Mouse (Mus musculus) CH12.LX (cell line): ENCODE measurements around the gene Add1. TPM values are rescaled to one million over a fixed set of nuclear protein-coding genes. Genes with fewer than 3 reads are reported as not detected.

ENCODE experiments used
- DNase-seq: peaks from one replicate; pipeline ENCODE4 v3.0.0-alpha.2; 2013; ENCODE audit errors: extremely low read depth
- H3K27ac ChIP-seq: 2 replicates; pipeline ENCODE4 v1.5.1; 2012; ENCODE audit warnings: low read depth, mild to moderate bottlenecking, control low read depth, moderate library complexity; ENCODE audit not compliant: insufficient read depth
- H3K27me3 ChIP-seq: replicated peaks from 2 replicates; pipeline ENCODE3; 2012; ENCODE audit warnings: inconsistent platforms
- H3K36me3 ChIP-seq, 2 experiments: replicated peaks in 1 of 2; 2 replicates each; pipeline versions ENCODE3 to v1.6.1; 2012; ENCODE audit warnings: inconsistent platforms in 1 of 2, low read length in 1 of 2, mild to moderate bottlenecking in 1 of 2, mixed read lengths in 1 of 2, moderate library complexity in 1 of 2; ENCODE audit not compliant: control insufficient read depth in 1 of 2, insufficient read depth in 1 of 2
- H3K4me1 ChIP-seq, 2 experiments: 2 replicates each; pipeline ENCODE4 v1.6.1; 2012; ENCODE audit warnings: inconsistent platforms in 1 of 2, moderate library complexity in 1 of 2; ENCODE audit not compliant: insufficient read depth in 2 of 2, control insufficient read depth in 1 of 2
- H3K4me2 ChIP-seq: 2 replicates; pipeline ENCODE4 v1.6.1; 2012; ENCODE audit warnings: low read depth, mild to moderate bottlenecking, control low read depth; ENCODE audit not compliant: poor library complexity, insufficient read depth, severe bottlenecking
- H3K4me3 ChIP-seq, 3 experiments: fragments of 150-350 bp in 1 of 3; sonication (generic) in 1 of 3; replicated peaks in 1 of 3; 2 replicates each; pipeline versions ENCODE3 to v1.5.1; 2011 to 2012; ENCODE audit warnings: low read depth in 2 of 3, low read length in 2 of 3, mild to moderate bottlenecking in 2 of 3, moderate library complexity in 2 of 3, control low read depth in 1 of 3, improper control_type of control experiment in 1 of 3, inconsistent platforms in 1 of 3, mixed read lengths in 1 of 3; ENCODE audit not compliant: poor library complexity in 1 of 3
- H3K79me2 ChIP-seq: replicated peaks from 2 replicates; pipeline ENCODE4 v1.6.1; 2012; ENCODE audit warnings: mild to moderate bottlenecking, moderate library complexity; ENCODE audit not compliant: control insufficient read depth, poor library complexity, insufficient read depth, severe bottlenecking; ENCODE audit errors: extremely low read depth
- H3K9ac ChIP-seq: 2 replicates; pipeline ENCODE4 v1.6.1; 2012; ENCODE audit warnings: low read depth, mild to moderate bottlenecking, control low read depth, moderate library complexity; ENCODE audit not compliant: insufficient read depth
- H3K9me3 ChIP-seq: replicated peaks from 2 replicates; pipeline ENCODE3; 2012; ENCODE audit warnings: low read length, inconsistent platforms, mixed read lengths
- CHD1 ChIP-seq: IDR thresholded peaks from 2 replicates; pipeline ENCODE4 v1.6.1; 2012; ENCODE audit warnings: low read depth, low read length, improper control_type of control experiment, inconsistent platforms
- CTCF ChIP-seq, 2 experiments: IDR thresholded peaks in 1 of 2; conservative IDR thresholded peaks in 1 of 2; 2 replicates each; pipeline ENCODE4 v1.5.1; 2011 to 2012; ENCODE audit warnings: low read depth in 2 of 2, low read length in 2 of 2, improper control_type of control experiment in 1 of 2, inconsistent platforms in 1 of 2, mild to moderate bottlenecking in 1 of 2, moderate library complexity in 1 of 2
- E2F4 ChIP-seq: IDR thresholded peaks from 2 replicates; pipeline ENCODE4 v1.6.1; 2011; ENCODE audit warnings: low read depth, low read length, improper control_type of control experiment; ENCODE audit not compliant: insufficient replicate concordance
- ELF1 ChIP-seq: IDR thresholded peaks from 2 replicates; pipeline ENCODE4 v1.6.1; 2014; ENCODE audit warnings: low read depth, mild to moderate bottlenecking, inconsistent platforms, low read length, improper control_type of control experiment
- EP300 ChIP-seq: IDR thresholded peaks from 2 replicates; pipeline ENCODE4 v1.6.1; 2011; ENCODE audit warnings: low read length, improper control_type of control experiment
- GABPA ChIP-seq: IDR thresholded peaks from 2 replicates; pipeline ENCODE4 v1.6.1; 2012; ENCODE audit warnings: low read depth, low read length, improper control_type of control experiment, inconsistent platforms; ENCODE audit not compliant: insufficient replicate concordance
- IRF4 ChIP-seq: IDR thresholded peaks from 2 replicates; pipeline ENCODE4 v1.6.1; 2014; ENCODE audit warnings: low read depth, mild to moderate bottlenecking, inconsistent platforms, low read length, improper control_type of control experiment
- JUN ChIP-seq: IDR thresholded peaks from 2 replicates; pipeline ENCODE4 v1.6.1; 2011; ENCODE audit warnings: low read depth, mild to moderate bottlenecking, low read length, improper control_type of control experiment, moderate library complexity; ENCODE audit not compliant: insufficient read depth
- KAT2A ChIP-seq: IDR thresholded peaks from 2 replicates; pipeline ENCODE4 v1.6.1; 2012; ENCODE audit warnings: low read length, improper control_type of control experiment, inconsistent platforms; ENCODE audit not compliant: insufficient replicate concordance
- MAFK ChIP-seq: IDR thresholded peaks from 2 replicates; pipeline ENCODE4 v1.6.1; 2011; ENCODE audit warnings: low read length, improper control_type of control experiment; ENCODE audit not compliant: insufficient replicate concordance
- MYC ChIP-seq: IDR thresholded peaks from 2 replicates; pipeline ENCODE4 v1.6.1; 2011; ENCODE audit warnings: low read depth, mild to moderate bottlenecking, improper control_type of control experiment, low read length
- NELFE ChIP-seq: IDR thresholded peaks from 2 replicates; pipeline ENCODE4 v1.6.1; 2011; ENCODE audit warnings: low read depth, low read length, improper control_type of control experiment
- NRF1 ChIP-seq: IDR thresholded peaks from 2 replicates; pipeline ENCODE4 v1.6.1; 2014; ENCODE audit warnings: low read depth, mild to moderate bottlenecking, inconsistent platforms, low read length, improper control_type of control experiment, moderate library complexity
- PAX5 ChIP-seq: IDR thresholded peaks from 2 replicates; pipeline ENCODE4 v1.6.1; 2012; ENCODE audit warnings: low read length, inconsistent platforms, mixed read lengths
- POLR2A ChIP-seq: IDR thresholded peaks from 2 replicates; pipeline ENCODE4 v1.6.1; 2011; ENCODE audit warnings: low read depth, mild to moderate bottlenecking, improper control_type of control experiment, low read length
- RCOR1 ChIP-seq: conservative IDR thresholded peaks from 2 replicates; pipeline ENCODE4 v1.6.1; 2012; ENCODE audit warnings: low read depth, mild to moderate bottlenecking, inconsistent platforms, low read length, improper control_type of control experiment
- SIN3A ChIP-seq: IDR thresholded peaks from 2 replicates; pipeline ENCODE4 v1.6.1; 2012; ENCODE audit warnings: low read length, improper control_type of control experiment, inconsistent platforms
- USF1 ChIP-seq: IDR thresholded peaks from 2 replicates; pipeline ENCODE4 v1.6.1; 2014; ENCODE audit warnings: low read depth, mild to moderate bottlenecking, inconsistent platforms, low read length, improper control_type of control experiment
- ZC3H11A ChIP-seq: IDR thresholded peaks from 2 replicates; pipeline ENCODE4 v1.6.1; 2012; ENCODE audit warnings: low read depth, mild to moderate bottlenecking, inconsistent platforms, low read length, improper control_type of control experiment
- ZMIZ1 ChIP-seq: IDR thresholded peaks from 2 replicates; pipeline ENCODE4 v1.6.1; 2012; ENCODE audit warnings: low read depth, mild to moderate bottlenecking, inconsistent platforms, low read length, improper control_type of control experiment
- ZNF384 ChIP-seq: IDR thresholded peaks from 2 replicates; pipeline ENCODE4 v1.6.1; 2012; ENCODE audit warnings: low read depth, low read length, improper control_type of control experiment, inconsistent platforms
- dilution Hi-C: fragments of 300-500 bp; cut with MboI; formaldehyde crosslinking; loops from 2 replicates; pipeline ENCODE4 v1.14.3; 2020; ENCODE audit warnings: low sequenced_read_pairs; ENCODE audit not compliant: extremely low pct_unique_long_range_greater_than_20kb, extremely low pct_ligation_motif_present
- in situ Hi-C: fragments of 300-500 bp; cut with MboI; formaldehyde crosslinking; loops from 3 replicates; pipeline ENCODE4 v1.14.3; 2019; ENCODE audit warnings: low sequenced_read_pairs, low pct_ligation_motif_present, low pct_unique_long_range_greater_than_20kb, mixed read lengths
- polyA plus RNA-seq: library from polyadenylated mRNA; unstranded; fragments of >175 nt; gene quantifications from 2 replicates; pipeline ENCODE4 v1.2.1, GENCODE M21; 2012; ENCODE audit warnings: low read depth; ENCODE audit not compliant: insufficient read length
- total RNA-seq, 2 experiments: library from RNA; depleted of rRNA; stranded (reverse); fragments of 300-350 nt in 1 of 2; fragments of >200 nt in 1 of 2; gene quantifications; 2 replicates each; pipeline ENCODE4 v1.2.3; 2012 to 2014

Gene Add1
- total and polyA plus RNA-seq, 3 experiments = 28.1 to 46.0 (median 45.0) TPM

- no peak for DNase-seq
- Histone ChIP-seq H3K27ac (no peak overlapping the region), H3K36me3 (peaks cover 0 to 4% of the 10 kb centered on the region in 2 experiments), H3K9me3 (no peaks in the 10 kb centered on the region), H3K4me1 (peaks cover 4 to 15% of the 10 kb centered on the region in 2 experiments), H3K4me3 (no peak overlapping the region), H3K9ac (no peak overlapping the region), H3K79me2 (peaks cover 10% of the 10 kb centered on the region)
- dilution Hi-C loops (no loop called here), in situ Hi-C loops (no loop called here)
- TF ChIP-seq E2F4 (no peak), JUN (no peak), POLR2A (no peak)
- TF ChIP-seq, all 38 proteins: peak for 0
- Histone ChIP-seq H3K27me3 (no peaks in the 10 kb centered on the region), H3K4me2 (no peak overlapping the region)
Observed at GRCm38 (mm10) chr5:34576286-34576685, 2.8 kb downstream of the Add1 start.

GRCm38 (mm10) chr5:34578038-34578655 lies 4.7 kb downstream of the Add1 start:
- H3K9me3 ChIP-seq = no peaks in the 10 kb centered on the region
- peaks cover 0 to 5% of the 10 kb centered on the region in 2 experiments for H3K36me3 ChIP-seq
- in situ Hi-C loops = no loop called here
- no peak overlapping the region for H3K4me3 ChIP-seq
- no peaks in the 10 kb centered on the region for H3K27me3 ChIP-seq
- peaks cover 4 to 11% of the 10 kb centered on the region in 2 experiments for H3K4me1 ChIP-seq
- no peak overlapping the region for H3K4me2 ChIP-seq
- dilution Hi-C loops = no loop called here
- H3K27ac ChIP-seq = no peak overlapping the region
- H3K9ac ChIP-seq = no peak overlapping the region
- DNase-seq = no peak
- H3K79me2 ChIP-seq = peaks cover 10% of the 10 kb centered on the region
- TF ChIP-seq ZC3H11A = no peak
- no peak for TF ChIP-seq CTCF (conservative IDR thresholded peaks at IDR 0.05 in 1 of 2, IDR thresholded peaks at IDR 0.05 in 1 of 2; ENCODE audit: low read depth in 2 of 2, low read length in 2 of 2)
- TF ChIP-seq CHD1 = no peak
- no peak for TF ChIP-seq PAX5
- no peak for TF ChIP-seq E2F4
- TF ChIP-seq NELFE = no peak
- no peak for TF ChIP-seq RCOR1
- TF ChIP-seq USF1 = no peak
- TF ChIP-seq MAFK = no peak
- no peak for TF ChIP-seq SIN3A
- TF ChIP-seq JUN = no peak
- no peak for TF ChIP-seq EP300
- no peak for TF ChIP-seq GABPA
- TF ChIP-seq ELF1 = no peak
- TF ChIP-seq KAT2A = no peak
- TF ChIP-seq NRF1 = no peak
- TF ChIP-seq IRF4 = no peak
- no peak for TF ChIP-seq ZNF384
- TF ChIP-seq MYC = no peak
- no peak for TF ChIP-seq ZMIZ1
